Mouse (Mus musculus) gastrocnemius, adult 2 months (tissue): ENCODE measurements around the gene 8030474K03Rik. TPM values are rescaled to one million over a fixed set of nuclear protein-coding genes. Genes with fewer than 3 reads are reported as not detected.
"Not testable (repeated sequence)": the region's sequence is repeated elsewhere in the genome, so short reads cannot be mapped to it uniquely, and the experiment has no call there.

ENCODE experiments used
- DNase-seq: peaks from one replicate; pipeline ENCODE4 v3.0.0; 2022
- H3K27ac ChIP-seq: fragments of 200-600 bp; 2 replicates; pipeline ENCODE4 v1.8.1; 2022; ENCODE audit warnings: mild to moderate bottlenecking
- H3K4me3 ChIP-seq: fragments of 200-600 bp; 2 replicates; pipeline ENCODE4 v1.8.1; 2022; ENCODE audit warnings: mild to moderate bottlenecking, moderate library complexity
- CTCF ChIP-seq: fragments of 200-600 bp; IDR thresholded peaks from 2 replicates; pipeline ENCODE4 v1.8.1; 2022; ENCODE audit warnings: antibody characterized with exemption, mild to moderate bottlenecking, moderate library complexity
- intact Hi-C: fragments of 180-260 bp; cut with DNase I; formaldehyde crosslinking; loops from one replicate; pipeline ENCODE4 v1.15.1; 2025
- long read RNA-seq, 2 experiments: library from polyadenylated mRNA; stranded (forward); transcript quantifications; one replicate each; pipeline ENCODE4 v2.0.0; 2021
- total RNA-seq, 2 experiments: library from RNA; stranded (reverse); gene quantifications; 2 replicates each; pipeline ENCODE4 v1.2.3; 2021

The 8030474K03Rik gene
- total RNA-seq, result not detected
- long read RNA-seq, experiment 1, result 0 reads
- long read RNA-seq, experiment 2, result 0 reads

DNA sequence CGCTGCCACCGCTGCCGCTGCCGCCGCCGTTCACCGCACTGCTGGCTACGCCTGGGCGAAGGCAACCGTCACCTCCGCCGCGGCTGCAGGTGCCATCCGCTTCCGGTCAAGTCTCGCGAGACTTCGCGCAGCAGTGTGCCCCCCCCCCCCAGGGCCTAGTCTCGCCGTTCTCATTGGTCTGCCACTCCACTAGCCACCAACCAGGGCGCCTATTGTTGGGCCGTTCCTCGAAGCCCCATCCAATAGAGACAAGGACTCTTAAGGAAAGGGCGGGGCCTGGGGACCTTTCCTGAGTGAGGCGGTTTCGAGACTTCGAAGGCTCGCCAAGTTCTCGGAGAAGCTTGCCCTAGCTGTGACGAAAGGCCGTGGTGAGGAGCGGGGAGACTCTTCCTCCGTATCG lies at the start of gene 8030474K03Rik, which contains the start of gene Gm4779:
Gene 8030474K03Rik (plus strand): TSS at position 315 of the 400 bp plus-strand sequence.
Gene Gm4779 (minus strand): TSS at position 82 of the 400 bp plus-strand sequence.
- no peak within 1 kb of the TSS for H3K27ac ChIP-seq
- intact Hi-C loops, result no loop called here
- H3K4me3 ChIP-seq, result no peak within 1 kb of the TSS
- no peak for TF ChIP-seq CTCF
- no peak for DNase-seq

DNA sequence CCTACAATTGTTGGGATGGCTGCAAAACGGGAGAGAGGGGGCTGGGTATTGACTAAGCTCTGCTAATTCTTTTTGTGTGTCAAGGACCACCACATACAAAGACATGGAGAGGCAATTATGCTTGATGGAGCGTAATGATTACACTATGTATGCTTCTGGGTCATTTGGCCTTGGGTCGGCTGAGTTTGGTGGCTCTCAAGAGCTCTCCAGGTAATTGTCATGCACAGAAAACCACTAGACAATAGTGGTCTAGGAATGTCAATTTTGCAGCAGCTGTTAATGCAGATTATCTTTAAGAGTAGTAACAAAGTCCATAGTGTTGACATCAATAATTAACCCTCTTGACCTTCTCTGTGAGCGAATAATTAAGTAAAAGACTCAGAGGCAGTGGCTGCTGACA lies 44.3 kb upstream of the 8030474K03Rik start:
- no peak for TF ChIP-seq CTCF
- no peak overlapping the region for H3K27ac ChIP-seq
- intact Hi-C loops, result no loop called here
- no peak for DNase-seq
- H3K4me3 ChIP-seq, result no peak overlapping the region

DNA sequence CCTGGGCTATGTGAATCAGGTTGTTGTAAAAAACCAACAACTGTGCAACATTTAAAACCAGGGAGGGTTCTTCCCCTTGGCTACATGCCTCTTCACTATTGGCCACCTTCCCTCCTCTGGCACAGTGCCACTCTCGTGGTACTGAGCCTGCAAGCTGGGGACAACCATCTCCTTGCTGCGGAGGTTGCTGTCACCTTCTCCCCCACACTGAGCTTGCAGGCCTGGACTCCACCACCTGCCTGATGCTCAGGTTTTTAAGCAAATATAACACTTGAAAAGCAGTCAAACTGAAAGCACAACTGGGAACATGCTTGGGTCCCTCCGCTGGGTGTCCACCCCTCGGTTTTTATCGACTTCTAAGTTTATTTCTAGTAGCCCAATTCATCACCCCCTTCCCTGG lies 40.0 kb upstream of the 8030474K03Rik start:
- DNase-seq, result no peak
- Histone ChIP-seq H3K27ac (no peak overlapping the region), H3K4me3 (no peak overlapping the region)
- no peak for TF ChIP-seq CTCF
- intact Hi-C loops, result no loop called here

DNA sequence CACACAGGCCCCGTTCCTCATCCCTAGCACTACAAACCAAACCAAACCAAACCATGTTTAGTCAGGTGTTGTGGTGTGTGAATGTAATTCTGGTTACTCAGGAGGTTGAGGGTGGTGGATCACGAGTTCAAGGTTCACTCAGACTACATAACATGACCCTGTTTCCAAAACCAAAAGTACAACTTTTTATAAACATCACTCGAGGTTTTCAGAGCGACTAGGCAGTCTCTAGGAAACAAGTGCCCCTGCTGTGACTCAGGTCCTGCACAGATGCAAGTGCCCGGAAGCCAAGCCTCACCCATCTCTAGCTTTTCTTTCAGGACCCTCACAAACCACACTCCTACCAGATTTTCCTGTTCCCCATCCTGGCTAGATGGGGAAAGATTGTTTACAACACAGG lies 29.8 kb upstream of the 8030474K03Rik start:
- TF ChIP-seq CTCF, result no peak
- no peak for DNase-seq
- no peak overlapping the region for H3K27ac ChIP-seq
- H3K4me3 ChIP-seq, result no peak overlapping the region
- intact Hi-C loops, result no loop called here

DNA sequence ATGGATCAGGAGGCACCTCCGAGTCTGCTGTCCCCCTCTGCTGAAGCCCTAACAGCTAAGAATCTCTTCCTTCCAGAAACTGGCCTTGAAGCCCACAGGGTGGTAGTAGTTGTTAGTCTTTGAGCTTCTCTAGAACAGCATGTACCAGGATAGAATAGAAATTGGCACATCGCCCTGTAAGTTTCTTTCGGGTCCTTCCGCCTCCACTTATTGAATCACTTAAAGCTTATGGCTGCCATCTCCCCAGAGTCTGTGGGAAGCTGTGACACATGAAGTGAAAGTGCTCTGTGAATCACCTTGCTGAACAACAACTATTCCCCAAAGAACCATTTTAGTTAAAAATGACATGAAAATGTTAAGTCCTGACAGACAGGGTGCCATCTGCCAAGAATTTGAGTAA lies 29.3 kb upstream of the 8030474K03Rik start:
- DNase-seq, result no peak
- Histone ChIP-seq H3K4me3 (no peak overlapping the region), H3K27ac (no peak overlapping the region)
- intact Hi-C loops, result no loop called here
- TF ChIP-seq CTCF, result no peak

DNA sequence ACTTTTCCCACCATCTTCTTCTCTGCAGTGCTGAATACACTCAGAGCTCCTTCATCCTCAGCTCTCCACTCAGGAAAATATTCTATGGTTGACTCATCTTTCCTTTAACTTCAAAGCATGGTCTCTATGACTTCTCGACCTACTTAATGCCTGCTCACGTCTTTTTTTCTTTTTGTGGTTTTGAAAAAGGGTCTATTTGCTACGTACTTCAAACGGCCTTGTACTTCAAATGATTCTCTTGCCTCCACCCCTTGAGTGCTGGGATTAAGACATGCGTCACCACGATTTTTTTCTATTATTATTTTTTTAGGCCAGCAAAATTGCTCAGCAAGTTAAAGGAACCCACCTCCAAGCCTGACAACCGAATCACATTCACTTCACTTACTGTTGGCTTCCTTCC lies 27.2 kb upstream of the 8030474K03Rik start:
- Histone ChIP-seq H3K27ac (no peak overlapping the region), H3K4me3 (no peak overlapping the region)
- intact Hi-C loops, result no loop called here
- DNase-seq, result no peak
- TF ChIP-seq CTCF, result no peak

DNA sequence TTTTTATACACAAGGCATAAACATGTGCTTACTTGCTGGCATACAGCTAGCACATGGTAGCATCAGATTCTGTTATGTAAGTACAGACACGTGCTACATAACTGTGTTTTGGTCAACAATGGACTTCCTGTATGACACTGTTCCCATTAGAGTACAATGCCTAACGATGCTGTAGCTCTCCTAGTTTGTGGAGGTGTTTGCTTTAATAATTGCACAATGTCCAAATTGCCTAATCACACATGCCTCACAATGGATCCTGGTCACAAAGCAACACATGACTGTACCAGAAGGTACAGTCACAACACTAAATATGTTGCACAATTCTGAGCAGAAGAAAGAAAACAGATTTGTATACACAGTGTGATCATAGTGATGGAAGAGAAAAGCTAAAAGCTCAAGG lies 25.0 kb upstream of the 8030474K03Rik start:
- no peak overlapping the region for H3K27ac ChIP-seq
- TF ChIP-seq CTCF, result no peak
- no peak for DNase-seq
- intact Hi-C loops, result no loop called here
- no peak overlapping the region for H3K4me3 ChIP-seq

DNA sequence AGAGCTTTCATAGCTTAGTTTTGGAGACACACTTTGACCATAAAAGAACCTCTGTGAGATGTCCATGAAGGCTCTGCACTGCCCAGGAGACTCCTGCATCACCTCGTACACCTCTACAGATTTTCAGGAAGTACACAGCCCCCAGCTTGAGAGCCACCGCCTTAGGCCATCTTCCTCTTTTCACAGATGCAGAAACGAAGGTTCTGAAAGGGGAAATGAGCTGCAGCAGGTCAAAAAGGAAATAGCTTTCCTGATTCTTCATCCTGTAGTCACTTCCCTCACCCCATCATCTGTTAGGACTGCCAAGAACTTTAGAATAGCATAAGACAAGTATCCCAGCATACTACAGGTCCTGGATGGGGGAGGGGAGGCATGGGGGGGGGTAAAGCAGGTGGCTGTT lies 24.1 kb upstream of the 8030474K03Rik start:
- Histone ChIP-seq H3K4me3 (no peak overlapping the region), H3K27ac (no peak overlapping the region)
- intact Hi-C loops, result loop anchor here (10.0 kb wide), 1 partner anchor 96 kb away; no protein-coding TSS in a partner anchor
- no peak for TF ChIP-seq CTCF
- no peak for DNase-seq

DNA sequence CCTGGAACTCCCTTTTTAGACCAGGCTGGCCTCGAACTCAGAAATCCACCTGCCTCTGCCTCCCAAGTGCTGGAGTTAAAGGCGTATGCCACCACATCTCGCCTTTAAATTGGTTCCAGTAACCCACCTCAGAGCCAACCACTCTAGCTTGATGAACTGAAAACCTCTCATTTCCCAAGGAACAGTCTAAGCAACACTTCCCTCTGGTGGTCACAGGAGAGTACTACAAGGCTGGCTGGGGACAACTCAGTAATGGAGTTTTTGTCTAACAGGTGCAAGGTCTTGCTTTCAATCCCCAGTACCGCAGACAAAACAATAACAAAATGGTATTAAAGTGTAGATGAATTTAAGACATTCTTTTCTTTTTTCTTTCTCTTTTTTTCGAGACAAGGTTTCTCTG lies 22.4 kb upstream of the 8030474K03Rik start:
- intact Hi-C loops, result loop anchor here (10.0 kb wide), 1 partner anchor 97 kb away; no protein-coding TSS in a partner anchor
- H3K4me3 ChIP-seq, result no peak overlapping the region
- peak; percentile 26 for DNase-seq
- peak; percentile 84 for TF ChIP-seq CTCF
- H3K27ac ChIP-seq, result no peak overlapping the region

DNA sequence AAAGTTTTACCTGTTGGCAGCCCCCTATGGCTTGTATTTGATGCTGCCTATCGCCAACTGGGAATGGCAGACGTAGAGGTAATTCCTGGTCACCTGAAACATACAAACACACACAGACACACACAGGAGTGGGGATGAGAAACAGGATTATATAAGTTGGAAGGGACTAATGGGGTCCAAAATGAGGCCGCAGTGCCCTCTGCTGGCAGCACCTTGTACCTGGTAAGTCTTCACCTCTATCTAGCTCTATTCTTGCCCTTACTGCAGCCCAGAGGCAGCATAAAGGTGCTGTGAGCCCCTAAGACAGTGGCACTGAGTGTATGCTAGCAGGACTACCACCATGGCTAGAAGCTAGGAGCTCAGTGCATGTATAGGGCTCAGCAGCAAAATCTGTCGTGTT lies 2.9 kb upstream of the 8030474K03Rik start:
- peak; percentile 37 for DNase-seq
- TF ChIP-seq CTCF, result peak; percentile 72
- Histone ChIP-seq H3K27ac (no peak overlapping the region), H3K4me3 (no peak overlapping the region)
- intact Hi-C loops, result no loop called here

DNA sequence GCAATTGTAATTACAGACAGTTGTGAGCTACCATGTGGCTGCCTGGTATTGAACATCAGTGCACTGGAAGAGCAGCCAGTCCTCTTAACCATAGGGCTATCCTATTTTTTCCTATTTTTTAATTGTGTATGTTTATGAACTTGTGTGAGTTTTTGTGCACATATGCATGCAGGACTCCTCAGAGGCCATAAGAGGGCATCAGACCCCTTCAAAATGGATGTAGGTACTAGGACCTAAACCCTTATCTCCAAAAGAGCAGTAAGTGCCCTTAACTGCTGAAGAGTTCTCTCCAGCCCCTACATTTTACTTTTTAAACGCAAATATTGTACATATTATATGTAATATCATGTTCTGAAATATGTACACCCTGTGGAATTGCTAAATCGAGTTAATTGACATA lies 11.1 kb downstream of the 8030474K03Rik start:
- intact Hi-C loops, result loop anchor here (10.0 kb wide), 1 partner anchor 259 kb away; no protein-coding TSS in a partner anchor
- Histone ChIP-seq H3K4me3 (no peak overlapping the region), H3K27ac (no peak overlapping the region)
- peak; percentile 61 for TF ChIP-seq CTCF
- DNase-seq, result no peak

DNA sequence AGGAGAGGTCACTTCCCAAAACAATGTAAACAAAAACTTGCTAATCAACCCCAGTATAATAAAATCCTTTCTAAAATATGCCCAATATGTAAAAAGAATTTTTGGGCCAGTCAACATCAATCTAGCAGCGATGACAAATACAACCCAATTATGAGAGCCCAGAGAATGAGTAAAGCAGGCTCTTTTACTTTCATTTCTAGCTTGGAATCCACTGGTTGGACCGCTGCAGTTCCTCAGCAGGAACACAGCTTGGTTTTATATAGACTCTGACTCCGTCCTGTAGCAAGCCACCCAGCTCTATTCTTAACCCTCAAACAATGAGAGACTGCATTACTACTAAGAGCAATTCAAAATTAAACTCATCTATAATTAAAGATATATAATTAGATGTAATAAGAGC lies 17.3 kb downstream of the 8030474K03Rik start:
- no peak for DNase-seq
- no peak overlapping the region for H3K4me3 ChIP-seq
- TF ChIP-seq CTCF, result no peak
- intact Hi-C loops, result no loop called here
- H3K27ac ChIP-seq, result no peak overlapping the region

DNA sequence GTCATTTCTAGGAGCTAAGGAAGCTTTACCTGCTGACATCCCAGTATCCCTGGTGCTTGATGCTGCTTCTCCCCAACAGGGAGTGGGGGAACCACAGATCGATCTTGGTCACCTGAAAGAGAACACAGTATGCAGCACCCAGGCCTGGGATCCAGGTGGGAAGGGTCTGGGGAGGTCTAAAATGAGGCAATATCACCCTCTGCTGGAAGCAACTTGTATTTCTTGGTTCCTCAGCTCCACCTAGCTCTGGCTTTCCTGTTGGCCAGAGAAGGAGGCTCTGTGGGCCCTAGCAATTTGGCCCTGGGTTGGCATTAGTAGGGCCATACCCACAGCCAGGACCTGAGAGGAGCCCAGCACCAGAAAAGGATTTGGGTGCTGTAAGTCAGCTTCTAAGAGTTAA lies 24.7 kb downstream of the 8030474K03Rik start:
- no peak for DNase-seq
- Histone ChIP-seq H3K27ac (no peak overlapping the region), H3K4me3 (no peak overlapping the region)
- intact Hi-C loops, result no loop called here
- peak; percentile 33; the same call in 1 of the 2 replicates for TF ChIP-seq CTCF

DNA sequence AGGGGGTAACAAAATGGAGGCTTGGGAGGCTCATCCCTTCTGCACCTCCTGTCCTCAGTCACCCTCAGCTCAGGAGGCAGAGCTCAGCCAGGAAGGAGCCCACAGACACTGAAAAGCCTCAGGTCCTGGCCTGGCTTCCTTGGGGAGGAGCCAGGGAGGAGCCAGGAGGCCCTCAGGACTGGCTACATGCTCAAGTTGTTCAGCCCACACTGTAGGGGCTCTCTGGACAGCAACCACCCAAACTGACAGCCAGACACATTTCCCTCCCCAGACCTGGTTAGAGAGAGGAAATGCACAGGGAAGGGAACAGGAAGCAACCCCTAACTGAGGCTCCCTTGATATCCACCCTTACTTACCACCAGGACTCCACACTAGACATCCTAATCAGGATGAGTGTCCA lies 25.5 kb downstream of the 8030474K03Rik start:
- H3K4me3 ChIP-seq, H3K27ac ChIP-seq, intact Hi-C loops, DNase-seq: not testable (repeated sequence)
